Mouse (Mus musculus): ENCODE results near the gene Zbp1.

DNA sequence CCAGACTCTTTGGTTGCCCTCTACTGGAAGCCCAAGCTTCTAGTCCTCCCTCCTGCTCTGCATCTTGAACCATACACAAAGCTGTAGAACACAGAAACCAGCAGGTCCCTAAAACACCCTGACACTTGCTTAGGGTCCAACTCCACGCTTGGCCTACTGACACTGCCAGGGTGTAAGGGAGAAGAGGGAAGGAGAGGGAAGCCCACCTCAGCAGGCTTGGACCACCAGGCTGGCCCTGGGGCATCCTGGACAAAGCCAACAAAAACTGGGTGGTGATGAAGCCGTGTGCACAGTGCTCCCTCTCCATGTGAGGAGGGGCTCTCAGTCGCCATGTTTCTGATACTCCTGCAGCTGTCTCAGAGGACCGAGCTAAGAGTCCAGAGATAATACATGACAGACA is 38.7 kb downstream of the Zbp1 start:
- TF ChIP-seq CTCF (IDR thresholded peaks at IDR 0.05; ENCODE audit: borderline replicate concordance, insufficient read depth, low read depth, low read length) (no peak), POLR2A (IDR thresholded peaks at IDR 0.05; ENCODE audit: borderline replicate concordance, insufficient read depth, low read length) (no peak)

Data from cerebellum, adult 2 months (tissue).